In the genomic region with DNA sequence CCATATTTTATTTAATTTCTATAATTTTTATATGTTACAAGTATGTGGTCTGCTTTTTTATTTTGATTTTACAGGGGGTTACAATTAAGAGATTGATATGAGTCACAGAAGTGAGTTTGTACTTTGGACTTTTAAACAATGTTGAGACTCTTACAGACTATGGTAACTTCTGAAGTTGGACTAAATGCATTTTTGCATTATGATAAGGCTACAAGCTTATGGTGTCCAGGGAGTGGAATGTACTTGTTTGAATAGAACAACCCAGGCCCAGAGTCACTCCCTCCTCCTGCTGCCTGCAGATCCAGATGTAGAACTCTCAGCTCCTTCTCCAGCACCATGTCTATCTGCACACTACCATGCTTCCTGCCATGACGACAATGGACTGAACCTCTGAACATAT, we compare ENCODE assay signal across 29 mouse cellular contexts.
"Had no signal": no experiment of that assay in that cellular context is flagged by ENCODE, and none has a peak within 500 bp of the region (broad histone marks: within the 10 kb centered on the region; RNA-seq: fewer than 3 reads in every experiment).

No protein-coding gene starts in this region.

- H3K36me3 ChIP-seq: embryonic facial prominence, embryonic 10.5 days; embryonic facial prominence, embryonic 12.5 days; embryonic facial prominence, embryonic 13.5 days; embryonic facial prominence, embryonic 15.5 days; forebrain, embryonic 10.5 days; forebrain, embryonic 12.5 days; forebrain, embryonic 15.5 days had no signal

- H3K4me2 ChIP-seq: embryonic facial prominence, embryonic 12.5 days; embryonic facial prominence, embryonic 13.5 days; embryonic facial prominence, embryonic 15.5 days; forebrain, embryonic 12.5 days; forebrain, embryonic 13.5 days; forebrain, embryonic 15.5 days had no signal

- ATAC-seq: forebrain, embryonic 13.5 days; forebrain, embryonic 14.5 days; forebrain, embryonic 15.5 days; forebrain, embryonic 16.5 days; forebrain, postnatal 0 days had no signal

- H3K27ac ChIP-seq: embryonic facial prominence, embryonic 10.5 days; embryonic facial prominence, embryonic 12.5 days; embryonic facial prominence, embryonic 13.5 days; embryonic facial prominence, embryonic 15.5 days; forebrain, embryonic 10.5 days; forebrain, embryonic 12.5 days; forebrain, embryonic 13.5 days; forebrain, embryonic 15.5 days; gastrocnemius, adult 2 months had no signal

- H3K27me3 ChIP-seq: embryonic facial prominence, embryonic 12.5 days; embryonic facial prominence, embryonic 15.5 days; forebrain, embryonic 15.5 days had no signal

- H3K9me3 ChIP-seq: embryonic facial prominence, embryonic 10.5 days; embryonic facial prominence, embryonic 12.5 days; embryonic facial prominence, embryonic 13.5 days; embryonic facial prominence, embryonic 15.5 days; forebrain, embryonic 10.5 days; forebrain, embryonic 12.5 days; forebrain, embryonic 13.5 days; forebrain, embryonic 15.5 days had no signal

- H3K4me3 ChIP-seq: embryonic facial prominence, embryonic 10.5 days; embryonic facial prominence, embryonic 12.5 days; embryonic facial prominence, embryonic 13.5 days; embryonic facial prominence, embryonic 15.5 days; erythroblast, embryonic 14.5 days; forebrain, embryonic 10.5 days; forebrain, embryonic 12.5 days; forebrain, embryonic 13.5 days; forebrain, embryonic 15.5 days; gastrocnemius, adult 2 months had no signal

- H3K4me1 ChIP-seq: embryonic facial prominence, embryonic 10.5 days; embryonic facial prominence, embryonic 12.5 days; embryonic facial prominence, embryonic 13.5 days; embryonic facial prominence, embryonic 15.5 days; forebrain, embryonic 10.5 days; forebrain, embryonic 12.5 days; forebrain, embryonic 13.5 days; forebrain, embryonic 15.5 days had no signal

- DNase-seq: cerebellum, adult 18-20 months; cerebellum, adult 2 months; cerebellum, adult 8-10 months; cerebellum, adult 9-10 months; cerebellum, adult 9-11 months; cerebellum, postnatal 10 days; cerebellum, postnatal 14 days; cerebellum, postnatal 25 days; cerebellum, postnatal 36 days; embryo, embryonic 11 days; forebrain, postnatal 0 days; gastrocnemius, adult 2 months; gastrocnemius, postnatal 10 days; gastrocnemius, postnatal 14 days; gastrocnemius, postnatal 25 days; gastrocnemius, postnatal 36 days; heart, adult 11 months; heart, adult 18-20 months had no signal

- H3K9ac ChIP-seq: embryonic facial prominence, embryonic 12.5 days; embryonic facial prominence, embryonic 13.5 days; embryonic facial prominence, embryonic 15.5 days; forebrain, embryonic 12.5 days; forebrain, embryonic 13.5 days; forebrain, embryonic 15.5 days; forebrain, postnatal 0 days had no signal
